Mouse (Mus musculus) urinary bladder, postnatal 14 days (tissue): ENCODE measurements around the gene Ppfibp2.

ENCODE experiments used
- DNase-seq: peaks from one replicate; pipeline ENCODE4 v3.0.0; 2021; ENCODE audit warnings: low spot score

Ppfibp2 gene

DNA sequence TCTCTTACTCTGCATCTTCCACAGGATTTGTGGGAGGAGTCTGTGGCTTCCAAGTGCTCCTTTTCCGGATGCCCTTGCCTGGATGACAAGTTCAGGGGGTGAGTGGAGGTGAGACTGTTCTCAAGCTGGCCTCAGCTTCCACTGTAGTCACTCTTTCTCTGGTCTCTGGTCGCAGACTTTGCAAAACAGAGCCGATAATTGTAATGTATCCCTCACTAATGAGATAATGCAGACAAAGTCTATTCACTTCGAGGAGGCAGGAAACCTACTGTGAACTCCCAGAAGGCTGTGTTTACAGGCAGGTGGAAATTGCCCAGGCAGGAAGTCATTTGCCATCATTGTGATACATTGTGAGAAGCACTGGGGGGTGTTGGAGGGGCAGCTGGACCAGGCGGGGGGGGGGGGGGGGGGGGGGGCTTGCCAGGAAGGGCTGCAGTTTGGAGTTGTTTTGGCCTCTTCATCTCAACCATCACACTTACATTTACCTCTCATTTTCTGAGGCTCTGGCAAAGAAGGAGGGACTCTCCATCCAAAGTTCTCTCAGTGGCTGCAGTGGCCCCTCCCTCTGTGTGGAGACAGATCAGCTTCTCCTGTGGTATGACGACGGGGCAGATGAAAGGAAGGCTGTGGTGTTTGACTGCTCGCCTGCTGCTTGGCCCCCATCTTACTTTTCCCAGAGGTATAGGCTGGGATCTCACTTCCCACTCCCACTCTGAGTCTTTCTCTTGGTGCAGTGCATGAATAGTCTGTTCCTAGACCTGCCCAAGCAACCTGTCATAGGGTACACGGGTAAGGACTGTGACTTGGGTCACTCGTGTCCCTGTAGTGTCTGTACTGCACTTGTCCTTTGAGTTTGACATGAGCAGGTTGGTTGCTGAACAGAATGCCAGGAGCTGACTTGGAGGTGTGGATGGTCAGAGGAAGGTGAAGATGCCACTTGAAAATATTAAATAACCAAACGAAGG is 23.3 kb downstream of the Ppfibp2 start:
- DNase-seq: no peak

DNA sequence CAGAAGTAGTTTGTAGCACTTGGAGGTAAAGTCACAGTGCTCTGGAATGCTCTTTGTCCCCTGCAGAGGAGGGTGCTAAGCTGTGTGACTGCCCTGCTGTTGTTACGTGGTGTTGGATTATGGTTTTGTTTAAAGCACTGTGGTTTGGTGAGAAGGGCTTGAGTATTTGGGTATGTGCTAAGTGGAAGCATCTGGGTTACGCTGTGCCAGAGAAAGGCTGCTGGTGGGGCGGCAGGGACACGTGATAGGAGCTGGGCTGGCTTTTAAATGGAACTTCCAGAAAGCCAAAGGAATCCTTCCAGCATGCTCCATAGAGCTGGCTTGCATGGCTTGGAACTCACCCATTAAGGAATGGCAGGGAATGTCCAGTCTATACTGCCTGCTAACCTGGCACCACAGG is 24.2 kb downstream of the Ppfibp2 start:
- DNase-seq: no peak

DNA sequence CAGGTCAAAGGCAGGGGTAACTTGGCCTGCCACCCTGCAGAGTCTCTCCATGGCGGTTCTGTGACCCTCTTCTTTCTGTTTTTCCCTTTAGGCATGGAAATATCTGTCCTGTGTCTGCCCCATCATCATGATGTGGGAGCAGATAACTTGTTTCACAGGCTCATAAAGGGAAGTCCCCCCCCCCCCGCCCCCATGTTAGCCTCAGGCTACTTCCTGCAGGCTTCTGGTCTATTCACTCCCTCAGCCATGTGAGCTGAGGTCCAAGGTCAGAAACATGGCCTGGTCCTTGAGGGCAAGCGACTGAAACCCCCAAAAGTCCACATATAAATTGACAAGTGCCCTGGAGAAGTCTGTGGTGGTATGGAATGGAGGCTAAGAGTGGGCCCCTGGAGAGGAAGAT is 25.1 kb downstream of the Ppfibp2 start:
- DNase-seq: no peak

DNA sequence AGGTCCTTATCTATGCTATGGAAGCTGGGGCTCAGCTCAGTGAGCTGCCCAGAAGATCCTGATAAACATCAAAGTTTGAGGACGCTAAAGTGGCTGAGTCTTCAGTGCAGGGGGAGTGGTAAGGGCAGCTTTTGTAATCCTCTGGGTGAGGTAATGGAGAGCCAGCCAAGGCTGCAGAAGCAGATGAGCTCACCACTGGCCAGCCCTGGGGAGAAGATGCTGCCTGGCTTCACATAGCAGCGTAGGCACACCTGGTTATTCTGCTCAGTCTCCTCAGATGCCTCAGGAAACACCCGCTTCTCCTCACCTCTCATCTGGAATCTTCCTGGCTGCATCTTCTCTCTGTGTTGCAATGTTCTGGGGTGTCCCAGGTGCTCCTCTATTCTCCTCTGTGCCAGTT is 29.4 kb downstream of the Ppfibp2 start:
- DNase-seq: no peak

DNA sequence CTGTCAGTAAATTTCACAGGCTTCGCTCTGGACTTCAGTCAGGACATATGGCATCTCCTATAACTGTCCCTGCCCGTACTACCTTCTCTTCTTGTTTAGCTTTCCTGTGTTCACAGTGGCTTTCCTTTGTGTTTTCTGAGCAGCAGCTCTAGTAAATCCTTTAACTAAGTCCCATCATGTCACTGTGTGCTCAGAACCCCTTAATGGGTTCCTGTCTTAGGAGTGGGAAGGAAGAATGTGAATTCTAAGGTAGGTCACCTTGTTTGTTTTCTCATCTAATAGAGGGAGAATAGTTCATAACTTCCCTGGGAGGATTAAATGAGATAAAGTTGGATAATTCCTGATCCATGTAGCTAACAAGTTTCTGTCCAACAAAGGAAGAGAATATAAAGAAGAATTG is 30.1 kb downstream of the Ppfibp2 start, which contains the start of gene 5330417H12Rik:
Gene 5330417H12Rik, minus strand, starts transcription at position 101 of the 400 bp plus-strand sequence.
- DNase-seq: no peak

DNA sequence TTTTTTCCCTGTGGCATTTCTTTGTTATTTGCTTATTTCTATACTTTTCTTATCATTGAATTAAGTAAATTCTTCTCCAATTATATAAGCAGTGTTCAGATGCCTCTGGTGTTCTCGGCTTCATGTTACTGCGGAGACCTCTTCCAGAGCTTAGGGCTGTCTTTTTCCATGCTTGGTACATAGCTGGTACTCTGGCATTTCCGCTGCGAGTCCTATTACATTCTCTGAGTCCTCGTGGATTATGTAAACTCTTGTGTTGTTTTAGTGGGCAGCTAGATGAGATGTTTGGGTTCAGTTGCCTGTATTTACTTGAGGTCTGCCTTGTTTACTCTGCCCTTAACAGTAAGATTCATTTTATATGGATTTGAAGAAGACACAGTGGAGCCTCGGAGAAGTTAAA is 30.8 kb downstream of the Ppfibp2 start:
- no peak for DNase-seq

DNA sequence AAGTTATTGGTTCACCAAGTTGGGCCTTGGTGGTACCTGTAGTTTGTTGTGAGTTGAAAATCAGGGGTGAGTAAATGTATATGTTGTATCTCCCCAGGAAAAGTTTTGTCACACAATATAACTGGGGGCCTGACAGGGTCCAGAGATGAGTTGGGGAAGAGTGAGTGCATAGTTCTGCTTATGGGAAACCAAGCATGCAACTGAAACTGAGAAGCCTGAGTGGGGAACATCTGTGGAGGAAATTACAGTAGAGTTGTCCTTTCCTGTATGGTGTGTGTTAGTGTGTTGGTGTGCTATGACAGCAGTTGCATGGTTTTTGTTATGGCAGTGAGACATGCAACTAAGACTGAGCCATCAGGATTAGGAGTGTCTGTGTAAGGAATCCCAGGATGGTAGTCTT is 33.4 kb downstream of the Ppfibp2 start:
- DNase-seq: no peak

DNA sequence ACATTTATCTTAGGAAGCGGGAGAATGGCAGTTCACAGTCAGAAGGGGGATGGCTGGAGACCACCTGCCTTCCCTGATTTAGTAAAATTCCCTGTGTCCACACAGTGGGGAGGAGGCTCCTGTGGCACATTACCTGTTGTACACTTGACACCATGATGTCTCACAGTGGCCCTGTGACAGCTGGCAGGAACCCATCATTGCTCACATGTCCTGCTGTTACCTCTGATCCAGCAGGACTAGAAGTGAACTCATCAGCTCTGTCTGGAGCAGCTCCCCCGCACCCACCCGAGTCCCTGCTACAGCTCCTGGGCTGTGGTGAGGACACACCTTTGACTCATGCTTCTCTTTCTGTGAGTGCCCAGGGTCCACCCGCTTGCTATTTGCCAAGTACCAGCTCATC is 38.2 kb downstream of the Ppfibp2 start:
- DNase-seq: no peak

DNA sequence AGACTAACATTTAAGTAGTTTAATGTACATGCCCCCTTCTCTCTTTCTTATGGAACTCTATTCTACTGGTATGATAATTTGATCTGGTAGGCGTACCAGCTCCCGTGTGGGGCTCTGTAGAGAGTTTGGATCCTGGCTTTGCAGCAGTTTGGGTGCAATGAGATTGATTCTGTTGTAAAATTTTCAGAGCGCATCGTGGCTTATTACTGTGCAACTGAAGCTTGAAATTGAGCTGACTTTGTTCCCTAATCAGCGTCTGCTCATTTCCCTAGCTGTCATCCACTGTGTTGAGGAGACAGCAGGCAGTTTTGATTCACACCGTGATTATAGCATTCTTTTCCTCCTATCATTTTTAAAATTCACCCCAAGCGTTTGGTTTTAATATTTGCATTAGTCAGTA is 42.4 kb downstream of the Ppfibp2 start:
- DNase-seq: no peak

DNA sequence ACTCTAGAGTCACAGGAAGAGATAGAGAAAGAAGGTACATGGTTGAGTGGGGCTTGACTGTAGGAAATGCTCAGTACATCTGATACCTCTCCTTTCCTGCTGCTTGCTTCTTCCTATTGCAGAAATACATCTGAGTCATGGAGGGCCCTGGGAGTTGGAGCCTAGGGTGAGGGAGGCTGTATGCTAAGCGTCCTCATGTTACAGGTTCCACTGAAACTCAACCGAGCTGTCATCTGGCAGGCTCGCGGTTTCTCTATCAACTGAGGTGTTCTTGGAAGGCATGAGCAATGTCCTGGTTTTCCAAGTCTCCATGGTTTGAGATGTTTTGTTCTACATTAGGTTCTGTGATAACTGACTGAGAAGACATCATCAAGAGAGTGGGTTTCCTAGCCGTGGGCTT is 43.0 kb downstream of the Ppfibp2 start:
- DNase-seq: no peak

DNA sequence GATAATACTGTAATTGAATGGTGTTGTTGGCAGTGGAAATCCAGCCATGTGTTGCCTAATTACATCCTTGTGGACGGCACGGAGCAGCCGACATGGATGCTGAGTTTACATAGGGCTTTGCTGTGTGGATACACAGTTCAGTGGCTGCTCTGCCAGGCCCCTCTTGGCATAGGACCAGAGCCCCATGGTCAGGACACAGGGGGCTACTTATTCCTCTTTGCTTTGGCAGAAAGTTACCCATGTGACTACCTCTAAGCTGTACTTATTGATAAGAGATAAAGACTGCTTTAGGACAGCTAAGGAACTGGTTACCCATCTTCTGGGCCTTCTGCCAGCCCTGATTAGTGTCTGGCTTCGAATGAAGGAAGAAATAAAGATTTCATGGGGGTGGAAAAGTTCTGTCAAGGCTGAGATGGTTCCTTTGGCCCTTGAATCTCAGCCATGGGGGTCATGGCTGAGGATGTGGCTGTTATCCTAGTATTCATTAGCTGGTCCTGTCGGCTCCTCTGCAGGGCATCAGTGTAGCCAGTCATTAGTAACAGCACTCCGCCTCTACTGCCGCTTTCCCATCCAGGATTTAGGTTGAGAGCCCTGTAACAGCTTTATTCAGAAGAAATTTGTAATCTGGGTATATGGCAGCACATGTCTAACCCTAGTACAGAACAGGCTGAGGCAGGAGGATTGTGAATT is 47.7 kb downstream of the Ppfibp2 start:
- DNase-seq: no peak

DNA sequence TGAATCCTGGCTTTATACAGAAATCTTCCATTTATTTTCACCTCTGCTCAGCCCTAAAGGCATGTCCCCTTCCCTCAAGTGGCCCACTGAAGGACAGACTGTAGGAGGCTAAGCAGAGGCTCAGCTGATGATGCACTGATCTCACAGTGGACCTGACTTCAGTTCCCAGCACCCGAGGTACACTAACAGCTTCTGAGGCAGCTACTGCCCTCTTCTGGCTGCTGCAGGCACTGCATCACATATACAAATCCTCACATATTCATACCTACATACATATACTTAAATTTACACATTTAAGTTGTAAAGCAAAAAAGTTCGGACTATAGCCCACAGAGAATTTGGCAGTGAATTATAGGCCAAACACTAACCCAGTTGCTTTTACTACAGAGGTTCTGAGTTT is 50.0 kb downstream of the Ppfibp2 start:
- DNase-seq: no peak

DNA sequence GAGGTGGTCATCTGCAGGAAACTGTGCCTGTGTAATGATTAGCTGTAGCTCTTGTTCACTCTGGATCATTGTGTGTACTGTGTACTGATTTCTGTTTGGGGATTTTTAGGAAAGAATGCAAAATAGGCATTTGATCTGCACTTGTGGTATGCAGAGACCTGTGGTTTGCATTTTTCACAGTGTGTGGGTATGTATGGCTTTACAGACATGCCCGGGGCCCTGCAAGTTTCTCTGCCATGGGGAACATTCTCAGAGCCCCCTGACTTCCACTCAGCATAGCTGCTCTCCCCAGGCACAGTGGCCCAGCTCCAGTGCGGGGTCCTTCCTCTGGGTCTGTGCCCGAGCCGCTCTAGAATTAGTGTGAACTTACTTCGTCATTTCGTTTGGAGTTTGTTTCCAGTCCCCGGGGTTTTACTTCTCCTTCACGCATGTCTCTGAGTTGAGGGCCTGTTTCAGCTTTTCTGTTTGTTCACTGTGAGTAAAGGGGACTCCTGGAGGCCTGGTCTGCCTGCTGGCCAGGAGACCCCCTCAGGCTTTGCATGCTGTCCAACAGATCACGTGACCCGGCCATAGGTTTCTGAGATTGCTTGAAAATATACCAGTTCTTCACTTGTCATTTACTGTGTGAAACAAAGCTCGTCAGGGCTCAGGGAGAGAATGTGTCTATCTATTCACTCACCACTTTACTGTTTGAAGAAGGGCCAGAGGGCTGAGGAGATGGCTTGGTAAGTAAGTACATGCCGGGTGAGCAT is 54.1 kb downstream of the Ppfibp2 start:
- DNase-seq: no peak

DNA sequence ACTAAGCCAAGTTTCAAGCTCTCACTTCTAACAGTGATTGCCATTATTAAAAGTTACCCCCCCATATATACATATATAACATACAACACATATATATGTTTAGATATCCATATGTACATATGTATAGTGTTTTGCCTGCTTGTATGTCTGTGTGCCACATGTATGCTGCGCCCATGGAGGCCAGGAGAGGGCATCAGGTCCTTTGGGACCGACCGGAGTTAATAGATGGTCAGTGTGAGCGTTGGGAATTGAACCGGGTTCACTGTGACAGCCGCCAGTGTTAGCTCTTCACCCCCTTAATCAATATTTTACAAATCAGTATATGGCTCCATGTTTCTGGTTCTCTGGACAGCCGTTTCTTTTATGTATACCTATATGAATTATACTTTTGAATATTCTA is 55.0 kb downstream of the Ppfibp2 start:
- no peak for DNase-seq

DNA sequence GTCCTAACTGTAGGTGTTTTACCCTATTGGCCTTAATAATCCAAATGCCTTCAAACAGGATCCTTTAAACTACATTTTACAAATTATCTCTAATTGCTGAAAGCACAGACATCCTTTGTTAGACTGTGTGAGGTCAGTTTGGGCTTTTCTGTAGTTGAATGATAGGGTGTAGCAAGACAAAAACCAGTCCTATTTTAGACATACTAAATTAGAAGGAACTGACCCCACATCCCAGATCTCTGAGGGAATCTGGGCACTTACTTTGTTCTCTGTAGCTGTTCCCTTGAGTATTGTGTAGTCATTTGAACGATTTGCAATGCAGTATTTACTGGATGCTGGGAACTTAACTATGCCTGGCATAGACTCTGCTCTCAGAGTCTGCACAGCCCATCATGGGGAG is 56.8 kb downstream of the Ppfibp2 start:
- no peak for DNase-seq

DNA sequence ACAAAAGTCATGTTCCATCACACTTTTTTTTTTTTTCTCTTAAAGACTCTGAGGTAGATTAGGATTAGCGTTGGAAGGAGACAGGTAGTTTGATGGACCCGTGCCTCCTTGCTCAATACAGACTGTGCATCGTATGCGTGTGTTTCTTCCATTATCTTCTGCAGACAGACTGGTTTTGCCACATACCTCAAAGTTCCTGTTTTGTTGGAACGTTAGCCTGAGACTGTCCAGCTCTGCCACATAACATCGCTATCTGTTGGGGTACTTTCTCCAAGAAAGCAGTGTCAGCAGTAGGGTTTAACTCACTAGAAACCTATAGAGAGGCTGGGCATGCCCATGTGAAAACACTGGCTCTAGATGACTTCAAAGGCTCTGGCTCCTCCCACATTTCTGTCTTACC is 61.4 kb downstream of the Ppfibp2 start:
- DNase-seq: no peak

DNA sequence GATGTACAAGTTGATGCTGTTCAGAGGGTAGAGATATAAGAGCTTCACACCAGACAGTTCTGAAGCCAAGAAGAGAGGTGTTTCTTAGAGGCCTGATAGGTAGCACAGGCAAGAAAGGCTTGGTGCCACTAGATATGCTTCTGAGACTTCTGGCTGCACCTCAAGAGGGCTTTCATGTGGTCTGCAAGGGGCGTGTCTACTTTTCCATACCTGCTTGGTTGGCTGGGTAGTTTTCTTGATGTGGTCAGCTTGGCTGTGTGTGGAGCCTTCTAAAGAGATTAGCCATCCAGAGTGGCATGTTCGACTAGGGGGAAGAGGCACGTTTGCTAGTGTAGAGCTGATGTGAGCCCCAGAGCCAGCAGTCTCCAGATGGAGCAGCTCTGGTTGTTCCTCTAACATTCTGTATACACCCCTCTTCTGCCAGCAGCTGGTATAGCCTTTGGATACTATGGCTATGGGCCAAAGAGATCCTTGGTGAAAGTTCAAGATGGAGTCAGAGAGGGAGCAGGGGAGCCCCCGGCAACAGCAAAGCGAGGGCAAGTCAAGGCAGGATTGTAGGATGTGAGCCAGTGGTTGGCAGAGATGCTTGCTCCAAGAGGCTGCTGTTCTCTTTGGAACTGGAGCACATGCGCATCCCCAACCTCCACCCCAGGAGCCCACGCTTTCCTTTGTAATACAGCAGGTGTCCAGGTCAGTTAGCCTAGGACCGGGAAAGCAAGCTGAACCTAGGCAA is 64.3 kb downstream of the Ppfibp2 start:
- DNase-seq: peak; percentile 32

DNA sequence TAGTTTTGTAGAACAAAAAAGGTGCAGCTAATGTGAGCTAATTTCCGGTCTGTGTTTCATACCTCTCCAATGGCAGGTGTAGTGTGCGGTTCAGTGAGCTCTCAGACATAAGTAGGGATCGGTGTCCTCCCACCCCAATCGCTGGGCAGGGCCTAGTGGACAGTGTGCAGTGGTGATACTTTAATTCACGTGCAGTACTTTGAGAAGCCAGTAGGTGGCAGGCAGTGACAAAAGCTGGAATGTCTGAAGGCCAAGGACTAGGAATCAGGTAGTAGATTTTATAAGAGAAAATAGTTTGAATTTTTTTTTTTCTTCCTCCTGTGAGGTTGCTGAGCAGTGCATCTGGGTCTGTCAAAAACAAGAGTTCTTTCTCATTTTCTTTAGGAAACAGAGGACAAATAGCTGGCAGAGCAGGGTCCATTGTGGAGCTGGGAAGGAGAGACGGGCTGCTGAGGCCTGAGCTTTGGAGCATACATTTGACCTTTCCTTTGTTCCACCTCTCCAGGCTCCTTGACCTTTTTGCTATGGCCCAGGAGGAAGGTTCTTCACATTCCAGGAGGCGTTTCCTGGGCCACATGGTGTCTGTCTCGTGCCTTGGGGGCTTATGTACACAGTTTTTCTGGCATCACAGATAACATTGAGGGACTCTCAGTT is 66.3 kb downstream of the Ppfibp2 start:
- peak; percentile 75 for DNase-seq

DNA sequence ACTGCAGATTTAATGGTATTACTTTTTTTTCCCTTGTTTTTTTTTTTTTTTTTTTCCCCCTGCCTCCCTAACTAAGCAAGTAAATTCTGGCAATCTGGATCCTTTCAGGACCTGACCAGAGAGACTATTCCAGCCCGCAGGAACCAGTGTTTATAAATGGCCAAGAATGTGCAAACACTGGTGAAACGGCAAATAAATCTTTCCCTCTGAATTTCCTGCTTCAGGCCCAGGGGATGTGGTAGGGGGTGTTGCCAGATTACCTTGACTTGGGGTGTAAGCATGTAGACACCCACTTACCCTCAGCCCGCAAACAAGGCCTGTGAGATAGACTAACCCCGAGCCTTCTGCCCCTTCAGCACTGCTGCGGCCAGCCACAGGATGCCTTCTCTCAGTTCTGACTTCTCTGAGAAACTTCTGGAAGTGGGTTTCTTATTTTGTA is 66.9 kb downstream of the Ppfibp2 start:
- DNase-seq: no peak

DNA sequence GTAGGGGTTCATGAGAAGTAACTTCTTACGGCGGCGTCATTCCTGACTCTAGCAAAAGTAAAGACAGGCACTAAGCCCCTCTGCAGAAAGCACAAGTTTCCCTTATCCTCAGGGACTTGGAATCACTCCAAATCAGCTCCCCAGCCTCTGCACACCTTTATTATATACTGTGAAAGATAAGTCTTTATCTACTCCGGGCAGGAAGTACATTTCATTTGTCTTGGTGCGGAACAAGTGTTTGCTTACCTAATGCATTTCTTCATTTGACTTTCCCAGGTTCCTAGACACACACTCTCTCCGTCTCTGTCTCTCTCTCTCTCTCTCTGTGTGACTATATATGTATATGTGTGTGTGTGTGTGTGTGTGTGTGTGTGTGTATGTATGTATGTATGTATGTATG is 68.6 kb downstream of the Ppfibp2 start:
- DNase-seq: no peak
